Mouse (Mus musculus): ENCODE results near the gene Git1. TPM values are rescaled to one million over a fixed set of nuclear protein-coding genes. Genes with fewer than 3 reads are reported as not detected.

Gene Git1
- polyA plus RNA-seq, 1 experiment = 566 TPM

DNA sequence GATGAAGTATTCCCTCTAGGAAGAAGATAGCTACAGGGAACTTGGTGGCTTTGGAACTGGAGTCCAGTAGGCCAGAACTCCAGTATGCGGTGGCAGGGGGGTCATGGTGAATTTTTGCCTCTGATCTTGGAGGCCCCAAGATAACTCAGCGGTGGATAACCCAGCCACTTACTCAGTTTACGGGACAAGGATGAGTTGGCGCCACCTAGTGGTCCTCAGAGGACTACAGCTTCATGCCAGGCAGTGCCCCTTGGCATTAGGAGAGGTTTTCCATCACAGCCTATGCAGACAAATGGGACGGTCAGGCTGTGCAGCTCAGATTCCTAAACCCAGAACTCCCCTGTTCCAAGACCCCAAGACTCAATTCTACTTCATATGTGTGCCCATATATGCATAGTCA is 8.0 kb downstream of the Git1 start:
- Histone ChIP-seq H3K27me3 (ENCODE audit: control insufficient read depth, insufficient read depth, low read length) (no peaks in the 10 kb centered on the region), H3K27ac (ENCODE audit: control insufficient read depth, insufficient read depth, low read depth, low read length) (peak overlapping the region; percentile 39), H3K4me3 (ENCODE audit: control insufficient read depth, low read depth, low read length) (peak overlapping the region; percentile 31), H3K36me3 (ENCODE audit: control insufficient read depth, insufficient read depth, low read length) (peaks cover 2% of the 10 kb centered on the region), H3K4me1 (ENCODE audit: control insufficient read depth, insufficient read depth, low read length) (peaks cover 20% of the 10 kb centered on the region)
- TF ChIP-seq POLR2A (IDR thresholded peaks at IDR 0.05; ENCODE audit: control insufficient read depth, low read depth, low read length) (no peak), CTCF (IDR thresholded peaks at IDR 0.05; ENCODE audit: control insufficient read depth, insufficient read depth, insufficient replicate concordance, low read depth, low read length) (peak; percentile 75)

DNA sequence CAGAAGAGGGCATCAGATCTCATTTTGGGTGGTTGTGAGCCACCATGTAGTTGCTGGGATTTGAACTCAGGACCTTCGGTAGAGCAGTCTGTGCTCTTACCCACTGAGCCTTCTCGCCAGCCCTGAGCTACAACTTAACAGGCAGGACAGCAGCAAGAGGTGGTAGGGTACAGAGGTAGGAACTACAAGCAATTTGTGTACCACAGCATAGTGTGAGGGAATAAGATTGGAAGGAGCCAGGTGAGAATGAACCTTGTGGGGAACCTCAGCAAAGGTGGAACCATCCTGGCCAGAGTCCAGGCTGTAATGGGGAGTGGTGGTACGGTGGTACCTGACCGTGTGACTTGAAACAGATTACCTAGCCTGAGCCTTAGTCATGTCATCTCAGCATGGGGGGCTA is 8.6 kb downstream of the Git1 start:
- Histone ChIP-seq H3K36me3 (ENCODE audit: control insufficient read depth, insufficient read depth, low read length) (peaks cover 2% of the 10 kb centered on the region), H3K27me3 (ENCODE audit: control insufficient read depth, insufficient read depth, low read length) (no peaks in the 10 kb centered on the region), H3K4me3 (ENCODE audit: control insufficient read depth, low read depth, low read length) (peak overlapping the region; percentile 55), H3K27ac (ENCODE audit: control insufficient read depth, insufficient read depth, low read depth, low read length) (no peak overlapping the region), H3K4me1 (ENCODE audit: control insufficient read depth, insufficient read depth, low read length) (peaks cover 18% of the 10 kb centered on the region)
- TF ChIP-seq CTCF (IDR thresholded peaks at IDR 0.05; ENCODE audit: control insufficient read depth, insufficient read depth, insufficient replicate concordance, low read depth, low read length) = no peak
- no peak for TF ChIP-seq POLR2A (IDR thresholded peaks at IDR 0.05; ENCODE audit: control insufficient read depth, low read depth, low read length)

DNA sequence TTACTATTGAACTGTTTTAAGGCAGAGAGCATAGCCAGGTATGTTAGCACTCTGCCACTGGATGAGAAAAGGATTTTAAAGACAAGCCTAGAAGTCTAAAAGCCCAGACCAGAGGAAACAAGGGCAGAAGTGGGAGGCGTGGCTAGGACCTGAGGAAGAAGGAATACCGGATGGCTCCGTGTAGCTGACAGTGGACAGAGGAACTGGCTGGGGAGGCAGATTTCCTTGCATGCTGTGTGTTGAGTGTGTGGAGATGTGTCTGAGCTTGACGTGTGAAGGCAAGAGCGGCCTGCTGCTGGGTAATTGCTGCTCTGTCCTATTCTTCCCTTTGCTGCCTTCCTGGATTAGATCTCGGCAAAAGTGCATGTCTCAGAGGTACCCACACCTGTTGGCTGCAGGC is 9.1 kb downstream of the Git1 start:
- TF ChIP-seq POLR2A (IDR thresholded peaks at IDR 0.05; ENCODE audit: control insufficient read depth, low read depth, low read length) = no peak
- TF ChIP-seq CTCF (IDR thresholded peaks at IDR 0.05; ENCODE audit: control insufficient read depth, insufficient read depth, insufficient replicate concordance, low read depth, low read length) = peak; percentile 6; the same call in 1 of the 2 replicates
- Histone ChIP-seq H3K27me3 (ENCODE audit: control insufficient read depth, insufficient read depth, low read length) (no peaks in the 10 kb centered on the region), H3K27ac (ENCODE audit: control insufficient read depth, insufficient read depth, low read depth, low read length) (peak overlapping the region; percentile 23; the same call in 1 of the 2 replicates), H3K4me3 (ENCODE audit: control insufficient read depth, low read depth, low read length) (peak overlapping the region; percentile 74), H3K4me1 (ENCODE audit: control insufficient read depth, insufficient read depth, low read length) (peaks cover 15% of the 10 kb centered on the region), H3K36me3 (ENCODE audit: control insufficient read depth, insufficient read depth, low read length) (peaks cover 2% of the 10 kb centered on the region)

DNA sequence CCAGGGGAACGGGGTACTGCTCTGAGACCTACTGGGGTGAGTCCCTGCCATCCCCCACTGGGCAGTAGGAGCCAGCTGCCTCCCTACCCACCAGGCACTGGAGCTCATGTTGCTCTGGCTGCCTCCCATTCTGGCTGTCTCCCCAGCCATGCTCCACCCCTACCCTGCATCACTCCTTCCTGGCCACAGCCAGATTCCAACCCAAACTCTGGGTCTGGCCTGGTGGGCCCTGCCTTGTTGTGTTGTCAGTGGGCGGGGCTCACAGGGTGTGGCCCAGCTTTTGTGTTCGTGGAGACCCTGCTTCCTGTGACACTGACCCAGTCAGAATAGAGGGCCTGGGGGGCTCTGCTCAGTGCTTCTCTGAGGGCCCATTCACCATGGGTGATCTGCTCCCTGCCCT is 10.1 kb downstream of the Git1 start:
- Histone ChIP-seq H3K27ac (ENCODE audit: control insufficient read depth, insufficient read depth, low read depth, low read length) (peak overlapping the region; percentile 84), H3K4me3 (ENCODE audit: control insufficient read depth, low read depth, low read length) (peak overlapping the region; percentile 74), H3K27me3 (ENCODE audit: control insufficient read depth, insufficient read depth, low read length) (no peaks in the 10 kb centered on the region), H3K36me3 (ENCODE audit: control insufficient read depth, insufficient read depth, low read length) (peaks cover 2% of the 10 kb centered on the region), H3K4me1 (ENCODE audit: control insufficient read depth, insufficient read depth, low read length) (peaks cover 13% of the 10 kb centered on the region)
- TF ChIP-seq CTCF (IDR thresholded peaks at IDR 0.05; ENCODE audit: control insufficient read depth, insufficient read depth, insufficient replicate concordance, low read depth, low read length) = no peak
- peak; percentile 37; the same call in 1 of the 2 replicates for TF ChIP-seq POLR2A (IDR thresholded peaks at IDR 0.05; ENCODE audit: control insufficient read depth, low read depth, low read length)

DNA sequence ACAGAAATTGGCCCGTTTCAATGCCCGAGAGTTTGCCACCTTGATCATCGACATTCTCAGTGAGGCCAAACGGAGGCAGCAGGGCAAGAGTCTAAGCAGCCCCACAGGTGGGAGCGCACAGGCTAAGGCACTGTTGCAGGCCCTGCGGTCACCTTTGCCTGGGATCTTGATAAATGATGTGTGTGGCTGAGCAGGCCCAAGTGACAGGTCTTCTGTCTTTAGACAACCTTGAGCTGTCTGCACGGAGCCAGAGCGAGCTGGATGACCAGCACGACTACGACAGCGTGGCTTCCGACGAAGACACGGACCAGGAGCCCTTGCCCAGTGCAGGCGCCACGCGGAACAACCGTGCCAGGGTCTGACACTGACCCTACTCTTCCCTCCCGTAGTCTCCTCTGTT is 11.0 kb downstream of the Git1 start:
- TF ChIP-seq POLR2A (IDR thresholded peaks at IDR 0.05; ENCODE audit: control insufficient read depth, low read depth, low read length) (no peak), CTCF (IDR thresholded peaks at IDR 0.05; ENCODE audit: control insufficient read depth, insufficient read depth, insufficient replicate concordance, low read depth, low read length) (no peak)
- Histone ChIP-seq H3K27me3 (ENCODE audit: control insufficient read depth, insufficient read depth, low read length) (no peaks in the 10 kb centered on the region), H3K27ac (ENCODE audit: control insufficient read depth, insufficient read depth, low read depth, low read length) (peak overlapping the region; percentile 7; the same call in 1 of the 2 replicates), H3K36me3 (ENCODE audit: control insufficient read depth, insufficient read depth, low read length) (peaks cover 2% of the 10 kb centered on the region), H3K4me3 (ENCODE audit: control insufficient read depth, low read depth, low read length) (peak overlapping the region; percentile 74), H3K4me1 (ENCODE audit: control insufficient read depth, insufficient read depth, low read length) (peaks cover 16% of the 10 kb centered on the region)

DNA sequence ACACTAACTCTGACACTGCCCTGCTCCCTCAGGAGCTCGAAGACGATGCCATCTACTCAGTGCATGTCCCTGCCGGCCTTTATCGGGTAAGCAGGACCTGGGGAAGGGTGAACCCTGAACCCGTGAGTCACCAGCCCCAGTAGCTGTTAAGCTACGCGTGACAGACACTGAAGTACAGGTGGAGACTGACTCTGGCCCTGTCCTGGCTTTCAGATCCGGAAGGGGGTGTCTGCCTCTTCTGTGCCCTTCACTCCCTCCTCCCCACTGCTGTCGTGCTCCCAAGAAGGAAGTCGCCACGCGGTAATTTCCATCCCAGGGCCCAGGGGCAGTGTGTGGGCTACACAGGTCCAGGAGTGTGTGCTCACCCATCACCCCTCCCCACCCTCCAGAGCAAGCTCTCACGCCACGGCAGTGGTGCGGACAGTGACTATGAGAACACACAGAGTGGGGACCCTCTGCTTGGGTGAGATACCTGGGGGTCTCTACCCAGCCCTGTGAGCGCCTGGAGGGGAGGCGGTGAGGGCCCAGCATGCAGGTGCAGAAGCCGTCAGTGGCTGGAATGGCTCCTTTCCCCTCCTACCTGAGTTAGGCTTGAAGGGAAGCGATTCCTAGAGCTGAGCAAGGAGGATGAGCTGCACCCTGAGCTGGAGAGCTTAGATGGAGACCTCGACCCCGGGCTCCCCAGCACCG is 12.1 kb downstream of the Git1 start:
- TF ChIP-seq POLR2A (IDR thresholded peaks at IDR 0.05; ENCODE audit: control insufficient read depth, low read depth, low read length) (no peak), CTCF (IDR thresholded peaks at IDR 0.05; ENCODE audit: control insufficient read depth, insufficient read depth, insufficient replicate concordance, low read depth, low read length) (no peak)
- Histone ChIP-seq H3K4me3 (ENCODE audit: control insufficient read depth, low read depth, low read length) (peak overlapping the region; percentile 74), H3K27ac (ENCODE audit: control insufficient read depth, insufficient read depth, low read depth, low read length) (no peak overlapping the region), H3K4me1 (ENCODE audit: control insufficient read depth, insufficient read depth, low read length) (peaks cover 16% of the 10 kb centered on the region), H3K36me3 (ENCODE audit: control insufficient read depth, insufficient read depth, low read length) (peaks cover 2% of the 10 kb centered on the region), H3K27me3 (ENCODE audit: control insufficient read depth, insufficient read depth, low read length) (no peaks in the 10 kb centered on the region)

DNA sequence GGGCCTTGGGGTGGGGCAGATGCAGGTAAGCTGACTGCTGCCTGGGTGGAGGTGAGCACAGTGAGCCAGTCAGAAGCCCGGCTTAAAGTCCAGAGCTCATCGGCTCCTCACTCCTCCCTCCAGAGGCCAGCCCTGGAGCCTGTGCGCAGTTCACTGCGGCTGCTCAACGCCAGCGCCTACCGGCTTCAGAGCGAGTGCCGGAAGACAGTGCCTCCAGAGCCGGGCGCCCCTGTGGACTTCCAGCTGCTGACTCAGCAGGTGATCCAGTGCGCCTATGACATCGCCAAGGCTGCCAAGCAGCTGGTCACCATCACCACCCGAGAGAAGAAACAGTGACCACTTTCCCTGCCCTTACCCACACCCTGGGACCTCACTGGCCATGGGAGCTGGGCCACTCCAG is 12.9 kb downstream of the Git1 start:
- Histone ChIP-seq H3K36me3 (ENCODE audit: control insufficient read depth, insufficient read depth, low read length) (peaks cover 2% of the 10 kb centered on the region), H3K27me3 (ENCODE audit: control insufficient read depth, insufficient read depth, low read length) (no peaks in the 10 kb centered on the region), H3K4me1 (ENCODE audit: control insufficient read depth, insufficient read depth, low read length) (peaks cover 16% of the 10 kb centered on the region), H3K4me3 (ENCODE audit: control insufficient read depth, low read depth, low read length) (no peak overlapping the region), H3K27ac (ENCODE audit: control insufficient read depth, insufficient read depth, low read depth, low read length) (peak overlapping the region; percentile 39; the same call in 1 of the 2 replicates)
- TF ChIP-seq POLR2A (IDR thresholded peaks at IDR 0.05; ENCODE audit: control insufficient read depth, low read depth, low read length) (no peak), CTCF (IDR thresholded peaks at IDR 0.05; ENCODE audit: control insufficient read depth, insufficient read depth, insufficient replicate concordance, low read depth, low read length) (no peak)
